Mouse (Mus musculus) Patski (cell line): ENCODE results near the gene Rnf6. TPM values are rescaled to one million over a fixed set of nuclear protein-coding genes. Genes with fewer than 3 reads are reported as not detected.
A peak's percentile ranks its signal among the peaks of the same experiment; 100 is the strongest.

ENCODE experiments used
- ATAC-seq: fragments of 100-300 bp; one replicate; pipeline ENCODE4 v1.8.0; 2021
- CTCF ChIA-PET: fragments of 350-600 bp; sonication (Branson Sonifier 250); formaldehyde crosslinking; loops from one replicate; lab custom pipeline; 2022; ENCODE audit warnings: inconsistent platforms; lab: Charles Lee
- POLR2A ChIA-PET: fragments of 350-600 bp; sonication (Branson Sonifier 250); formaldehyde crosslinking; loops from one replicate; lab custom pipeline; 2022; ENCODE audit warnings: antibody characterized with exemption, inconsistent platforms; lab: Charles Lee
- DNase-seq: peaks from one replicate; pipeline ENCODE4 v3.0.0-alpha.2; 2011; ENCODE audit warnings: low read depth, low spot score
- H3K27me3 ChIP-seq: fragments of 371-371 bp; one replicate; pipeline ENCODE4 v1.5.1; 2021
- CTCF ChIP-seq: fragments of 100-300 bp; IDR thresholded peaks from one replicate; pipeline ENCODE4 v1.5.1; 2021
- in situ Hi-C: fragments of 300-500 bp; cut with MboI; formaldehyde crosslinking; loops from 3 replicates; pipeline ENCODE4 v1.11.1; 2018; ENCODE audit warnings: low pct_unique_long_range_greater_than_20kb, mixed read lengths
- polyA plus RNA-seq: library from polyadenylated mRNA; unstranded; gene quantifications from one replicate; pipeline ENCODE4 v1.2.3, GENCODE M21; 2021

Gene Rnf6
- 82.9 TPM for polyA plus RNA-seq

DNA sequence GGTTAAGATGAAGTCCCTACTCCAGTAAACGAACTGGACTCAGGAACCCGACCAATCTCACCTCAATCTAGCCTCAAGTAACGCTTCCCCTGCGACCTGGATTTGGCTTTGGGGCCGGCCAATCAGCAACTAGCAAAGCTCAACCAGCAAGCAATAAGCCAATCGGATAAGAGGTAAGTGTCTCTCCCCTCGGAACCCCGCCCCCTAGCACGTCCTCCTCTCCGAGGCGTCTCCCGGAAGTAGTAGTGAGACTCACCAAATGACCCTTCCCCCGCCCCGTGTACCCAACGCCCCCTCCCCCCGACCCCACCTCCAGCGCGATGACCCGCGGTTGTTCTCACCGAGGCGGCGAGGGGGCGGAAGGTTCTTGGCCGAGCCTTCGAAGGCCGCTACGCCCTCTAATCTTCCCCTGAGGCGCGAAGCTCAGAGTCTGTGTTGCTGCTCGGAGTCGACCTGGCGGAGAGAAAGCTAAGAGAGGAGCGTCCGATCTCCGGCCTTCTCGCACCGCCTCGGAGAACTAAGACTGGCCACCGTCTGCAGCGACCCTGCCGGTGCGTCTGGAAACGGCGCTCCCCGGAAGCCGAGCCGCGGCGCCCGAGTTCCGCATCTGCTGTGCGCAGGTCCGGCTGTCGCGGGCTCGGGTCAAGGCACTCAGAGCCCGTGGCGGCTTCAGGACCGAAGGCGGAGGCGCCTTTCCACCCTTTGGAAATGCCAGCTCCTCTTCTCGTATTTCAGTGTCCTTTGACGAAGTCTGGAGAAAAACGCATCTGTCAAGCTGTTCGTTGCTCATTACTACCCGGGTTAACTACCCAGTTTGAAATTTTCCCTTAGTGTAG lies at the start of gene Rnf6:
Rnf6 (minus strand) TSS at position 677 of the 836 bp plus-strand sequence.
- POLR2A ChIA-PET = interaction anchor here (0.7 to 2.4 kb wide), 6 partner anchors 10 to 102 kb away, joined by 3 to 10 read pairs (median 4); partner anchors contain the start of gene Cdk8
- CTCF ChIA-PET = interaction anchor here (0.8 to 2.1 kb wide), 8 partner anchors 15 to 100 kb away, joined by 3 to 6 read pairs (median 4); no protein-coding TSS in a partner anchor
- no peaks in the 10 kb centered on the region for H3K27me3 ChIP-seq
- ATAC-seq (peak; percentile 98), DNase-seq (peak; percentile 86)
- TF ChIP-seq CTCF = no peak
- in situ Hi-C loops = no loop called here

GRCm38 (mm10) chr5:146270593-146270992 lies 49.2 kb upstream of the Rnf6 start:
- ATAC-seq (no peak), DNase-seq (no peak)
- in situ Hi-C loops = no loop called here
- POLR2A ChIA-PET = interaction anchor here (0.7 to 1.5 kb wide), 2 partner anchors 15 to 1109 kb away, joined by 4 read pairs; no protein-coding TSS in a partner anchor
- H3K27me3 ChIP-seq = no peaks in the 10 kb centered on the region
- CTCF ChIA-PET = interaction anchor here (0.8 to 1.9 kb wide), 6 partner anchors 11 to 33 kb away, joined by 3 to 5 read pairs (median 4); no protein-coding TSS in a partner anchor
- no peak for TF ChIP-seq CTCF

DNA sequence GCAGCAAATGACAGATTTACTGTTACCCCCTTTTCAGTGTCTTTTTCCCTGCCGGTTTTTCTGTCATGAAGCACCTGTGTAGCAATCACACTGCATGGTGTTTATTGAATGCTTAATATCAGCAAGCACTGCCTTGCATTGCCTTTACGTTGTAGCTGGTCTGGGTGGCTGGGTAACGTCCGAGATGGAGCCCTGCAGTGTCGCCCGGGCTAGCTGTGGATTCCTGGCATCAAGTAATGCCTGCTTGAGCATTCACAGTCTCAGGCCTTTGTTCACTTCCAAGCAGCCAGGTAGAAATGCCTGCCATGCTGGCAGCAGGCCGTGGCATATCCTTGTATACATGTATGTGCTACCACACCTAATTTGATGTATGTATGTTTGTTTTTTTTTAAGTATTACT lies 46.4 kb upstream of the Rnf6 start:
- H3K27me3 ChIP-seq = no peaks in the 10 kb centered on the region
- DNase-seq (no peak), ATAC-seq (no peak)
- no peak for TF ChIP-seq CTCF
- POLR2A ChIA-PET = no interaction called here
- in situ Hi-C loops = no loop called here
- CTCF ChIA-PET = interaction anchor here (1.2 kb wide), 1 partner anchor 9 kb away, joined by 3 read pairs; no protein-coding TSS in a partner anchor

- POLR2A ChIA-PET = interaction anchor here (0.7 to 1.1 kb wide), 2 partner anchors 9 to 34 kb away, joined by 3 to 4 read pairs; no protein-coding TSS in a partner anchor
- no peak for TF ChIP-seq CTCF
- in situ Hi-C loops = no loop called here
- DNase-seq (no peak), ATAC-seq (no peak)
- CTCF ChIA-PET = no interaction called here
- no peaks in the 10 kb centered on the region for H3K27me3 ChIP-seq
These were observed 44.7 kb upstream of the Rnf6 start for GRCm38 (mm10) chr5:146265934-146266591.

DNA sequence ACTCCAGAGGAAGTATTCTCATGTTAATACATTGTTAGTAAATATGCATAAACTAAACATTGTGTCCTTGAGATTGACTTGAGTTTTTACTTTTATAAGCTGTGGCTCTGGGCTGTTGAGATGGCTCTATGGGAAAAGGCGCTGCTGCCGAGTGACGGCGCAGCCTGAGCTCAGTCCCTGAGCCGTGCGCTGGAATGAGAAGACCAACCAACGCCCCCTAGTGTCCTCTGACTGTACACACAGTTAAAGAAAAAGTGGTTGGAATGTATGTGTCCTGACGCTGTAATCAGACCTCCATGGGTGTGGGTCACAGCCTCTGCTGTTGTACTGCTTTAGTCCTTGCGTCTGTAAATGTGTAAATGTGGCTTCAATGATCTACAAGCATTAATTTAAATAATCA lies 38.6 kb upstream of the Rnf6 start:
- H3K27me3 ChIP-seq = no peaks in the 10 kb centered on the region
- in situ Hi-C loops = no loop called here
- ATAC-seq (no peak), DNase-seq (no peak)
- no peak for TF ChIP-seq CTCF
- POLR2A ChIA-PET = no interaction called here
- CTCF ChIA-PET = interaction anchor here (1.2 to 1.6 kb wide), 4 partner anchors 10 to 44 kb away, joined by 3 to 9 read pairs (median 4); no protein-coding TSS in a partner anchor

GRCm38 (mm10) chr5:146253644-146254043 lies 32.3 kb upstream of the Rnf6 start:
- CTCF ChIA-PET = interaction anchor here (1.2 to 1.8 kb wide), 2 partner anchors 11 to 33 kb away, joined by 3 to 5 read pairs; no protein-coding TSS in a partner anchor
- POLR2A ChIA-PET = no interaction called here
- in situ Hi-C loops = no loop called here
- DNase-seq = no peak
- H3K27me3 ChIP-seq = no peaks in the 10 kb centered on the region
- no peak for ATAC-seq
- no peak for TF ChIP-seq CTCF

- ATAC-seq = no peak
- no peak for TF ChIP-seq CTCF
- ChIA-PET POLR2A (interaction anchor here (1.4 kb wide), 1 partner anchor 12 kb away, joined by 4 read pairs; no protein-coding TSS in a partner anchor), CTCF (interaction anchor here (0.6 to 1.8 kb wide), 9 partner anchors 9 to 79 kb away, joined by 3 to 5 read pairs (median 3); no protein-coding TSS in a partner anchor)
- in situ Hi-C loops = no loop called here
- H3K27me3 ChIP-seq = no peaks in the 10 kb centered on the region
- no peak for DNase-seq
These were observed 30.5 kb upstream of the Rnf6 start for GRCm38 (mm10) chr5:146251663-146252429.

- ChIA-PET POLR2A (no interaction called here), CTCF (interaction anchor here (0.9 to 1.8 kb wide), 5 partner anchors 8 to 55 kb away, joined by 3 to 9 read pairs (median 3); no protein-coding TSS in a partner anchor)
- in situ Hi-C loops = no loop called here
- TF ChIP-seq CTCF = no peak
- DNase-seq = no peak
- H3K27me3 ChIP-seq = no peaks in the 10 kb centered on the region
- no peak for ATAC-seq
These were observed 29.2 kb upstream of the Rnf6 start for GRCm38 (mm10) chr5:146250369-146251075.

DNA sequence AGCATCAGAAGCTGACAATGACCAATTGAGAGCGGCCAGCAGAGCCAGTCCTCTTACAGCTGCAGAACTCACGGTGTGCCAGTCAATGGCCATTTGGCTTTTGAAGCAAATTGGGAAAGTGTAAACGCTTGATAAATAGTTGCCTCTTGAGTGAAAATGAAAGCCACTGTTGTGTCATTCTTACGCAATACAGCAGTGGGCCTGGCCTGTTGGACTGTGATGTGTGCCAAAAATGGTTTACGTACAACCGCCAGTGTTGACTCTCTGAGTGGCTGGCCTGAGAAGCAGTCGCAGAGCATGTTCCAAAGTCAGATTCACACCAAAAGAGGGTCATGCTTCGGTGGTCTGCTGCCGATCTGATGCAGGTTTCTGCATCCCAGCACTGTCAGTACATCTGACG lies 27.4 kb upstream of the Rnf6 start:
- ATAC-seq (no peak), DNase-seq (no peak)
- no peak for TF ChIP-seq CTCF
- in situ Hi-C loops = no loop called here
- ChIA-PET POLR2A (no interaction called here), CTCF (interaction anchor here (1.3 kb wide), 1 partner anchor 11 kb away, joined by 3 read pairs; no protein-coding TSS in a partner anchor)
- H3K27me3 ChIP-seq = no peaks in the 10 kb centered on the region
